Mouse (Mus musculus) forelimb bud, embryonic 11.5 days (tissue): ENCODE measurements at regions not wholly inside any gene's neighbourhood (a gene's known extent, or its start where the extent isn't known, plus 50 kb on each side); places are given as distances from the start of the nearest gene placed in this dataset.

ENCODE experiments used
- DNase-seq: peaks from one replicate; pipeline ENCODE4 v3.0.0-alpha.2; 2012; ENCODE audit warnings: low read depth, low spot score

- DNase-seq = peak; percentile 64
Measured at GRCm38 (mm10) chr10:125725681-125726139, 240.3 kb upstream of the Lrig3 start.

GRCm38 (mm10) chr10:125726546-125726945, 239.4 kb upstream of the Lrig3 start:
- no peak for DNase-seq

GRCm38 (mm10) chr10:125735744-125736494, 230.0 kb upstream of the Lrig3 start:
- peak; percentile 80 for DNase-seq

- DNase-seq = no peak
Measured at GRCm38 (mm10) chr10:125743181-125743580, 222.8 kb upstream of the Lrig3 start.

- DNase-seq = no peak
Measured at GRCm38 (mm10) chr10:125749031-125749585, 216.9 kb upstream of the Lrig3 start.

GRCm38 (mm10) chr10:125752506-125753218, 213.3 kb upstream of the Lrig3 start:
- no peak for DNase-seq

- DNase-seq = no peak
Measured at GRCm38 (mm10) chr10:125759171-125759570, 206.8 kb upstream of the Lrig3 start.

GRCm38 (mm10) chr10:125762367-125763068, 203.4 kb upstream of the Lrig3 start:
- DNase-seq = no peak

- DNase-seq = no peak
Measured at GRCm38 (mm10) chr10:125764402-125765102, 201.4 kb upstream of the Lrig3 start.

- no peak for DNase-seq
Measured at GRCm38 (mm10) chr10:125765103-125765820, 200.7 kb upstream of the Lrig3 start.

GRCm38 (mm10) chr10:125768281-125768680, 197.7 kb upstream of the Lrig3 start:
- no peak for DNase-seq

GRCm38 (mm10) chr10:125773541-125773940, 192.4 kb upstream of the Lrig3 start:
- peak; percentile 72 for DNase-seq

- no peak for DNase-seq
Measured at GRCm38 (mm10) chr10:125782486-125782885, 183.5 kb upstream of the Lrig3 start.

- DNase-seq = no peak
Measured at GRCm38 (mm10) chr10:125784896-125785295, 181.1 kb upstream of the Lrig3 start.

GRCm38 (mm10) chr10:125785448-125786196, 180.3 kb upstream of the Lrig3 start:
- DNase-seq = no peak

GRCm38 (mm10) chr10:125786197-125786879, 179.6 kb upstream of the Lrig3 start:
- peak; percentile 63 for DNase-seq

GRCm38 (mm10) chr10:125786880-125787337, 179.1 kb upstream of the Lrig3 start:
- peak; percentile 88 for DNase-seq

GRCm38 (mm10) chr10:125787441-125788060, 178.4 kb upstream of the Lrig3 start:
- no peak for DNase-seq

- no peak for DNase-seq
Measured at GRCm38 (mm10) chr10:125788262-125788661, 177.7 kb upstream of the Lrig3 start.
